21 mouse cellular contexts compared by ENCODE assay signal in the genomic region with DNA sequence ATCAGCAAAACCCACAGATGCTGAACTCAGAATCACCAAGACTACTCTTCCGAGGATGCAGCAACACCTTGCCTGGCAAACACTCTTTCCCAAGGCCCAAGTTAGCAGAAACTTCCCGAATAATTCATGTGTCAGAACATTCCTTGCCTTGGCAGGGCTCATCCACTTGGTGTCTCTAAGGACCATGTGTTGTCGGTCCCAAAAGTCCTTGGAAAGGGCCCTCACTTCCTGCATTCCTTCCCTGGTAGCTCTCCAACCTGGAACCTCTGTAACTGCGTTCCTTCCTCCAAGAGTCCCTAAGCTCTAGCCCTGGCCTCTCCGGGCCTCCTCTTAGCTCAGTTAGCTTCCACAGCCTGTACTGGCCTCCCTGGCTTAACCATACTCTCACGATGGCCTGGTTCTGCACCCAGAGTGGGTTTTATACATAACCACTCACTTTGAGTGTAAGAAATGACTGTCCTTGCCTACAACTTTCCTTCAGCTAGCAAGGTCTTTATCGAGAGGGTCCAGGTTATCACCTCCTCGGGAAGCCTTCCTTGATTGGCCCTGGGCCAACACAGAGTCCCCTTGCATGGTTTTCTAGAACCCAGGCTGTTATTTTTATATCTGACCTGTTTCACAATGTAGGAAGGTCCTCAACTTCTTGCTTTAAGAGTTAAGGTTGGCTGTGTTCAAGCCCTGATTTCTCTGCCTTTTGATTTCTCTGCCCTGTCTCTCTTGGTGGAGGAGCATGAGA. TPM values are rescaled to one million over a fixed set of nuclear protein-coding genes. Genes with fewer than 3 reads are reported as not detected.
A peak's percentile ranks its signal among the peaks of the same experiment; 100 is the strongest.
DNase-seq lines count a peak whose midpoint lies in the region; ATAC-seq and TF ChIP-seq lines count a peak whose summit lies in the region.
"Had no signal": no experiment of that assay in that cellular context is flagged by ENCODE, and none has a peak within 500 bp of the region (broad histone marks: within the 10 kb centered on the region; RNA-seq: fewer than 3 reads in every experiment).

No protein-coding gene starts in this region.

- H3K4me3 ChIP-seq in gastrocnemius, adult 2 months: no peak overlapping the region
- no peak overlapping the region for H3K4me3 ChIP-seq in kidney, postnatal 0 days (replicated peaks; ENCODE audit: low read depth, low read length)
- peak overlapping the region; percentile 28 for H3K4me3 ChIP-seq in heart, embryonic 12.5 days
- no peak overlapping the region for H3K4me3 ChIP-seq in layer of hippocampus, adult 2 months
- H3K4me3 ChIP-seq: embryonic facial prominence, embryonic 13.5 days; hindbrain, embryonic 15.5 days; liver, embryonic 12.5 days; lung, embryonic 15.5 days had no signal

- 61% methylated on average over 8 of the region's 8 CpGs for WGBS in kidney, postnatal 0 days
- 36% methylated on average over 8 of the region's 8 CpGs for WGBS in heart, embryonic 12.5 days

- H3K9me3 ChIP-seq in kidney, postnatal 0 days (replicated peaks; ENCODE audit: low read length): no peaks in the 10 kb centered on the region
- H3K9me3 ChIP-seq in heart, embryonic 12.5 days (replicated peaks): no peaks in the 10 kb centered on the region
- H3K9me3 ChIP-seq: embryonic facial prominence, embryonic 13.5 days; hindbrain, embryonic 15.5 days; liver, embryonic 12.5 days; lung, embryonic 15.5 days had no signal

- no peaks in the 10 kb centered on the region for H3K27me3 ChIP-seq in kidney, postnatal 0 days (ENCODE audit: insufficient read depth, low read length)
- no peaks in the 10 kb centered on the region for H3K27me3 ChIP-seq in heart, embryonic 12.5 days (replicated peaks)
- H3K27me3 ChIP-seq: CH12.LX; embryonic facial prominence, embryonic 13.5 days; liver, embryonic 12.5 days; lung, embryonic 15.5 days had no signal

- H3K9ac ChIP-seq in kidney, postnatal 0 days (ENCODE audit: low read depth, low read length): no peak overlapping the region
- H3K9ac ChIP-seq in heart, embryonic 12.5 days: peak overlapping the region; percentile 45; the same call in 1 of the 2 replicates
- H3K9ac ChIP-seq: embryonic facial prominence, embryonic 13.5 days; hindbrain, embryonic 15.5 days; liver, embryonic 12.5 days; lung, embryonic 15.5 days had no signal

- ATAC-seq in kidney, postnatal 0 days (replicated peaks; ENCODE audit: low FRiP score, low read depth): no peak
- ATAC-seq in heart, embryonic 12.5 days (ENCODE audit: insufficient number of reproducible peaks, low FRiP score): no peak
- ATAC-seq: forebrain, embryonic 16.5 days; liver, embryonic 12.5 days had no signal

- 0 out of 2 replicates have a peak, but pooled peaks cover 10% of the 10 kb centered on the region for H3K4me1 ChIP-seq in kidney, postnatal 0 days (replicated peaks; ENCODE audit: insufficient read depth, low read length)
- H3K4me1 ChIP-seq in heart, embryonic 12.5 days (replicated peaks): peaks cover 79% of the 10 kb centered on the region
- H3K4me1 ChIP-seq: hindbrain, embryonic 15.5 days had no signal

- no peak overlapping the region for H3K4me2 ChIP-seq in kidney, postnatal 0 days (ENCODE audit: low read length)
- H3K4me2 ChIP-seq in heart, embryonic 12.5 days: peak overlapping the region; percentile 61
- H3K4me2 ChIP-seq: embryonic facial prominence, embryonic 13.5 days; hindbrain, embryonic 15.5 days; liver, embryonic 12.5 days; lung, embryonic 15.5 days had no signal

- no peak for TF ChIP-seq CTCF in gastrocnemius, adult 2 months (IDR thresholded peaks at IDR 0.05)
- no peak for TF ChIP-seq CTCF in kidney, postnatal 0 days (IDR thresholded peaks at IDR 0.05; ENCODE audit: low read depth)
- no peak for TF ChIP-seq CTCF in layer of hippocampus, adult 2 months (conservative IDR thresholded peaks at IDR 0.05)

- intact Hi-C loops in gastrocnemius, adult 2 months (cut with DNase I): no loop called here

- no peaks in the 10 kb centered on the region for H3K36me3 ChIP-seq in kidney, postnatal 0 days (ENCODE audit: insufficient read depth, low read length)
- peaks cover 15% of the 10 kb centered on the region for H3K36me3 ChIP-seq in heart, embryonic 12.5 days
- H3K36me3 ChIP-seq: embryonic facial prominence, embryonic 13.5 days; hindbrain, embryonic 15.5 days; liver, embryonic 12.5 days; lung, embryonic 15.5 days had no signal

- H3K27ac ChIP-seq in gastrocnemius, adult 2 months: peak overlapping the region; percentile 50
- H3K27ac ChIP-seq in kidney, postnatal 0 days: 0 out of 2 replicates have a peak overlapping the region, but pooled peaks have one; percentile 5
- H3K27ac ChIP-seq in heart, embryonic 12.5 days (ENCODE audit: poor library complexity, severe bottlenecking): peak overlapping the region; percentile 80
- no peak overlapping the region for H3K27ac ChIP-seq in layer of hippocampus, adult 2 months
- H3K27ac ChIP-seq: embryonic facial prominence, embryonic 13.5 days; hindbrain, embryonic 15.5 days; liver, embryonic 12.5 days; lung, embryonic 15.5 days had no signal

- no peak for DNase-seq in gastrocnemius, adult 2 months
- no peak for DNase-seq in gastrocnemius, postnatal 25 days
- DNase-seq in kidney, postnatal 0 days (ENCODE audit: low spot score): no peak
- no peak for DNase-seq in kidney, postnatal 25 days
- peak; percentile 55 for DNase-seq in lung, postnatal 10 days
- DNase-seq in layer of hippocampus, adult 11-12 months (ENCODE audit: low spot score): no peak
- DNase-seq in layer of hippocampus, adult 2 months (ENCODE audit: low spot score in 2 of 2): no peak
- DNase-seq: adrenal gland, postnatal 36 days; cerebellum, adult 9-11 months; kidney, adult 11 months; layer of hippocampus, postnatal 36 days; right cerebral cortex, postnatal 25 days; thymus, postnatal 4 days had no signal

RNA-seq across cellular contexts. Expression of gene Tnnt1, which starts 4.5 kb away (rescaled TPM):
- 1,000 to 10,000 TPM in 1 of 2 experiments, 100 to 1,000 TPM in 1; 398 to 1,232 TPM for total RNA-seq in gastrocnemius, adult 2 months (2021)
- 100 to 1,000 TPM; 151 to 768 TPM for total RNA-seq in gastrocnemius, postnatal 25 days (2021)
- polyA plus RNA-seq in kidney, postnatal 0 days (2015; fragmentation: Nextera tagmentation; extraction: Ambion mirVana): 10.8 and 15.2 TPM in 2 replicates
- 543 and 550 TPM in 2 replicates for polyA plus RNA-seq in heart, embryonic 12.5 days (2016; fragmentation: Nextera tagmentation; extraction: Ambion mirVana)
- total RNA-seq in layer of hippocampus, adult 2 months (2021): 1 to 10 TPM; 1.7 to 4.0 TPM

RNA-seq across cellular contexts. Expression of gene Ppp1r12c, which starts 10.2 kb away (rescaled TPM):
- total RNA-seq in gastrocnemius, adult 2 months (2021): 10 to 100 TPM; 17.8 to 24.8 TPM
- 10 to 100 TPM; 20.6 to 22.3 TPM for total RNA-seq in gastrocnemius, postnatal 25 days (2021)
- 31.3 and 33.8 TPM in 2 replicates for polyA plus RNA-seq in kidney, postnatal 0 days (2015; fragmentation: Nextera tagmentation; extraction: Ambion mirVana)
- 50.2 and 53.9 TPM in 2 replicates for polyA plus RNA-seq in heart, embryonic 12.5 days (2016; fragmentation: Nextera tagmentation; extraction: Ambion mirVana)
- total RNA-seq in layer of hippocampus, adult 2 months (2021): 100 to 1,000 TPM; 157 to 161 TPM

RNA-seq across cellular contexts. Expression of gene Tnni3, which starts 12.4 kb away (rescaled TPM):
- under 1 TPM in 1 of 2 experiments, not detected in 1; 0.41 TPM for total RNA-seq in gastrocnemius, adult 2 months (2021)
- under 1 TPM in 1 of 2 experiments, not detected in 1; 0.29 TPM for total RNA-seq in gastrocnemius, postnatal 25 days (2021)
- 5.6 and 6.3 TPM in 2 replicates for polyA plus RNA-seq in kidney, postnatal 0 days (2015; fragmentation: Nextera tagmentation; extraction: Ambion mirVana)
- 1,739 and 1,749 TPM in 2 replicates for polyA plus RNA-seq in heart, embryonic 12.5 days (2016; fragmentation: Nextera tagmentation; extraction: Ambion mirVana)
- total RNA-seq in layer of hippocampus, adult 2 months (2021): under 1 TPM in 1 of 2 experiments, not detected in 1; 0.64 TPM

RNA-seq across cellular contexts. Expression of gene Dnaaf3, which starts 20.6 kb away (rescaled TPM):
- total RNA-seq in gastrocnemius, adult 2 months (2021): not detected
- not detected for total RNA-seq in gastrocnemius, postnatal 25 days (2021)
- 2.0 and 2.5 TPM in 2 replicates for polyA plus RNA-seq in kidney, postnatal 0 days (2015; fragmentation: Nextera tagmentation; extraction: Ambion mirVana)
- 0.54 and 0.83 TPM in 2 replicates for polyA plus RNA-seq in heart, embryonic 12.5 days (2016; fragmentation: Nextera tagmentation; extraction: Ambion mirVana)
- under 1 TPM; 0.47 to 0.64 TPM for total RNA-seq in layer of hippocampus, adult 2 months (2021)

RNA-seq across cellular contexts. Expression of gene Syt5, which starts 35.7 kb away (rescaled TPM):
- not detected for total RNA-seq in gastrocnemius, adult 2 months (2021)
- under 1 TPM in 1 of 2 experiments, not detected in 1; 0.16 TPM for total RNA-seq in gastrocnemius, postnatal 25 days (2021)
- 6.4 and 6.6 TPM in 2 replicates for polyA plus RNA-seq in kidney, postnatal 0 days (2015; fragmentation: Nextera tagmentation; extraction: Ambion mirVana)
- 1.4 and 1.6 TPM in 2 replicates for polyA plus RNA-seq in heart, embryonic 12.5 days (2016; fragmentation: Nextera tagmentation; extraction: Ambion mirVana)
- 100 to 1,000 TPM; 199 to 217 TPM for total RNA-seq in layer of hippocampus, adult 2 months (2021)
- total RNA-seq: granulocyte monocyte progenitor cell, adult 5-6 weeks had no signal

Comparison
In these comparisons a context has a peak if more than half of its experiments do, and no peak if none do; other contexts are left out.
1. RNA of gene Tnnt1, which starts 4.5 kb away (total RNA-seq): 398 to 1,232 TPM in gastrocnemius, adult 2 months and 151 to 768 TPM in gastrocnemius, postnatal 25 days; 1.7 to 4.0 TPM in layer of hippocampus, adult 2 months; every median in the first group is over 10 times any median in the second.
2. RNA of gene Ppp1r12c, which starts 10.2 kb away (total RNA-seq): 157 to 161 TPM in layer of hippocampus, adult 2 months; 17.8 to 24.8 TPM in gastrocnemius, adult 2 months and 20.6 to 22.3 TPM in gastrocnemius, postnatal 25 days; every median in the first group is over 4 times any median in the second.